Mouse (Mus musculus): Measurements from ENCODE around the gene Chml.

Gene Chml

DNA sequence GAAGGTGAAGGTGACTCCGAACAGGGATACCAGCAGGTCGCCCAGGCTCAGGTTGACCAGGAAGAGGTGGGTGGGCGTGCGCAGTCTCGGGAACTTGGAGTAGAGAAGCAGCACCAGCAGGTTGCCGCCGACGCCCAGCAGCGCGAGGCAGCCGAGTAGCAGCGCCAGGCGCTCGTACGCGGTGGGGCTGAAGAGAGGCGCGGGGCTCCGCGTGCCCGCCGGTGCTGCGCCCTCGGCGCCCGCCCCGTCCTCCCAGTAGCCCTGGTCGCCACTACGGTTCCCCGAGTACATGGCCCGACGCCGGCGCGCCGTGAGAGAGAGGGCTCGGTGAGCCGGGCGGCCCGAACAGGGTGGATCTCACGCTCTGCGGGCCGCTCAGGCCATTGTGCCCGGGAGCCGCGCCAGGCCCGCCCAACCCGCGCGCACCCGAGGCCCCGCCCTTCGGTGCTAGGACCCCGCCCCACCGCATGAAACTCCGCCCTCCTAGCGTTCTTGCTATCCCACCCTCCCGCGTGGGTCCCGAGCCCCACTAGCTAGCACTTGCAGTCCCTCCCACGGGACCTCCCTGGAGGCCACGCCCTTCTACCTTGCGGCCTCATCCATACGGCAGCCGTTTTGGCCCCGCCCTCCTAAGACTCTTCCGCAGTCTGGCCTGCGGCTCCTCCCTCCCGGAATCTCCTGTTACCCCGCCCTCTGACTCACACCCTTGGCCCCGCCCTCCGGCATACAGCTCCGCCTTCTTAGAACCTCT is at the start of gene Chml, which contains the start of gene Opn3:
Gene Chml (minus strand): TSS at position 656 of the 751 bp plus-strand sequence.
Gene Opn3 (minus strand): TSS at position 531 of the 751 bp plus-strand sequence.
- DNase-seq (ENCODE audit: low read depth, low spot score) = peak; percentile 96

DNA sequence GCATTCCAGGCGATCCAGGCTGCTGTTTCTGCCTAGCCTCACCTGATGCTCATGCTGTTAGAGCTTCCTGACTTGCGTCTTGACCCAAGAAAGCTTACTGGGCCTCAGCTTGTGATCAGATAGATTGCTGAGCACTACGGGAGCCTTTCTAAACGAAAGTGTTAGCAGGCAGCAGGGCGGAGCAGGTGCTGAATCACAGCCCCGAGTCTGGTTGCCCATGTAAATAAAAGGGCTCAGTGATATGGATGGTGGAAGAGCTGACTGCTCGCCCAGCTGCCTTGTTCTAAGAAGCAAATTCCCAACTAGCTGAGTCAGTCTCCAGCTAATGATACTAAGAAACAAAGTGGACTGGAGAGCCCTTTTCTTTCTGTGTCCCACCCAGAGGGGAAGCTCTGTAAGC is 33.1 kb upstream of the Chml start:
- no peak for DNase-seq (ENCODE audit: low read depth, low spot score)

DNA sequence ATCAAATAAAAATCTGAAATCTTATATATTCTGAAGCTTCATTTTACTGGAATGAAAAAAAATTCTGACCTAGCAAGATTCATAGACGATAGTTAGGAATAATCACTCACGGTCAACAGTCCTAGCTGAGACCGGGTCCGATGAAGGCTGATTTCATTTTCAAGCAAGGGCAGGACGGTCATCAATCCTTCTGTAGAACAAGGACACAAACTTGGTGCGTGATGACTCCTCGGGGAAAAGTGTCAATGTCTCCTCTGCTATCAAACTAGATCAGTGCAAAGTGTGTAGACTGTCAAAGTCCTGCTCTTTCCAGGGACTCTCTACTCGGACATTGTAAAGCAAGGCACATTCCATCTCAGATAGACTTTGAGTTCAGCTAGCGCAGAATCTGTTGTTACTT is 24.1 kb upstream of the Chml start:
- no peak for DNase-seq (ENCODE audit: low read depth, low spot score)

DNA sequence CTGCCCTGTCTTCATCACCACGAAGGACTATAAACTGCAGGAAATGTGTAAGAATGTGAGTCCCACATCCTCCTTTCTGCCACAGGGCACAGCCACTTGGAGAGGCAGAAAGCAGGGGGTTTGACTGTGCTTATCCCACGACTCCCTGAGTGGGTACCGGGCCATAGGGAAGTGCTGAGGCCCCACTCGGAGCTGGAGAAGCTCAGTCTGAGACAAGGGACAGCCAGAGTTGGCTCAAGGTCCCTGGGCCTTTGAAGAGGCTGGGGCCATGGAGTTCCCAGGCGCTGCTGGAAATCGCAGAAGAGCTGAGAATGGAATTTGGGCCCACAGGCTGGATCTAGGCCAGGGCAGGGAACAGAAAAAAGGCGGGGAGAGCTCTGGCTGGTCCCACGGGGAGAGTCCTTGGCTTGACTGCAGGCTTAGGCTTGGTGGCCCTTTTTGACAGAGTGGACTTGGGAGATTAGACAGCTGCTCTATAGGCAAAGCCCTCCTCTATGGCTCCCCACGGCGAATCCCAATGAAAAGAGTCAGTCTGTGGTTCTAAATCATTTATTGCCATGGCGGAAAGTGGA is 19.7 kb upstream of the Chml start:
- no peak for DNase-seq (ENCODE audit: low read depth, low spot score)

DNA sequence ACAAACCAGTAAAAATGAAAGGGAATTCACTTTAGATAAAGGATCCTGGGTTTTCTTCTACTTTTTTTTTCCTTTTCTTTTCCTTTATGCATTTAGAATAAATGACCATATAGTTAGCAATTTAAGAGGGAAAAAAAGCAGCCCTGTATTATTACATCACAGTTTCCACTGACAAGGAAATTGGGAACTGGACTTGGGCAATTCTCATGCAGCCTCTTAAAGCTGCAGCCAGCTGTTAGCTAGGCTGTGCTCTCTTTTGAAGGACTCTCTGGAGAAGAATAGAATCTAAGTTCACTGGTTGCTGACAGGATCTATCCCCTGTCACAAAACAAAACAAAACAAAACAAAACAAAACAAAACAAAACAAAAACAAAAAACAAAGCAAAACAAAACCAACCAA is 15.3 kb upstream of the Chml start:
- DNase-seq (ENCODE audit: low read depth, low spot score) = no peak

DNA sequence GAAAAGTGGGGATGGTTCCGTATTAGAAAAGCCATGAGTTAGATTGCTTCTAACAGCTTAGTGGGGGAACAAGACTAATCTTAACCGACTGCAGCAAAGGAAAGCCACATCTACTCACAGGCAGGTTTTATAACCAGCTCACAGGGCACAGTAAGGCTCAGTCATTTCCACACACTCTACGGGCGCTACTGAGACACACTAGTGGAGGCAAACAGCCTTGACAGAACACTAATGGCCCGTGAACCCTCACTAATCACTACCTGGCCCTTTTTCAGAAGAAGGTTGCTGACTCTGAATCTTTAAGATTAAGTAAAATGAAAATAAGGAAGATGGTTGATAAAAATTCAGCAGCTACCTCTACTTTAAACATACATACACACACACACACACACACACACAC is 14.9 kb upstream of the Chml start:
- DNase-seq (ENCODE audit: low read depth, low spot score) = no peak

DNA sequence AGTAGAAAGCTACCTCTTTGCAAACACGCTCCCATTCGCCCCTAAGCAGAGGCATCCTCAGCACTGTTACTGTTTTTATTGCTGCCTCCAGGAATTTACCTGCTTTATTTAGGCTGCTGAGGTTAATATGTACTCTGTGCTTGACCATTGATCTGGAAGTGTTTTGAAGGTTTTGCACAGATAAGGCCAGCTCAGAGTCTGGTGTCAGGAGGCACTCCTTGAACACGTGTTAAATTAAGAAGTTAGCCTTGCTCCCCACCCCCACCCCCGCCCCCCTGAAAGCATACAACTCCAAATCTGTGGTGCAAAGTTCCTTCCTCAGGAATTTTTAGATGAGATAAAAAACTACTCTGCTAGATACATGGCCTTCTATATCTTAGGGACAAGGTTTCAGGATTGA is 8.4 kb upstream of the Chml start:
- no peak for DNase-seq (ENCODE audit: low read depth, low spot score)

DNA sequence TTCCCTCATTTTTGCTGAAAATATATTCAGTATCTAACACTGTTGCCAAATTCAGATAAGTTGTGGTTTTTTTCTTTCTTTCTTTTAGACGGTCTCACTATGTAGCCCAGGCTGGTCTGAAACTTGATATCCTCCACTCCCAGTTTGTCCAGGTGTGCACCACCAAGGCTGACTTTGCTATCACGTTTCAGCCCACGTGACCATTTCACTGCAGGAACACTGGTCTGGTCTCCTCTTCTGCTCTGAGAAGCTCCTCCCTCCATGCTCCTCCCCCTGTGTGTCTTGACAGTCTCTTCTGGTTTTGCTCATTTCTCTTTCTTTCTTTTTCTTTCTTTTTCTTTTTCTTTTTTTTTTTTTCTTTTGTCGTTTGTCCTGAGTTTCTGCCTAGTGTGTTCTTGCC is 7.1 kb upstream of the Chml start:
- no peak for DNase-seq (ENCODE audit: low read depth, low spot score)

DNA sequence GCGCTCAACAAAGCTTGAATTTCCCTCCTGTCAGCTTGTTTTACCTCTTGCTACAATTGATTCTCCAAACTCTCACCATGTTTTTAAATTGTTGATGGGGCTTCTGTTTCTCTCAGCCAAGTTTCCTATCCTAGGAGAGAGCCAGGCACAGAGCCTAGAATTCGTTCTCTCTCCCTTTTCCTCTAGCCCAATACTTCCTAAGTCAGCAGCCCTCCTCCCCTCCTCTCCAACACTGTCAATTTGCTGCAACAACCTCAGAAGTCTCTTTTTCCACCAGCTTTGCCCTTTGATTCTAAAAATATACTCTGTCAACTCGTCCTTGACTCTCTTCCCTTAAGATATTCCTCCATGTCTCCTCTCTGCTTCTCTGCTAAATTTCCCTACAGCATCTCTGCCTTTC is 6.7 kb upstream of the Chml start:
- no peak for DNase-seq (ENCODE audit: low read depth, low spot score)

DNA sequence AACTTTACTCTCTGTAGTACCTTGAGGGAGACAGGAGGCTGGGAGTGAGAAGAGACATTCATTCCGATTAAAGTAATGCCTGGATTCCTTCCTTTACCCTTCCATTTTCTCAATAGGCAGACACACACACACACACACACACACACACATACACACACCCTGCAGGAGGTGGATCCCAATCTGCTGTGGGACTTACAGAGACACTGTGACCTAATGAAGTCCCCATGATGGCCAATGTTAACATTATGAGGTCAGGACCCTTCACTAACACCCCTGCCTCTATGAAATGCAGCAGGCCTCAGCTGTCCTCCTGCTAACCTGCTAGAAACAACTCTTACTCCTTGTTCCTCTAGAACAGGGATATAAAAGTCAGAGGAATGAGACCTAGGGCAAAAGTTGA is 5.6 kb upstream of the Chml start, which contains the start of gene Wdr64:
Gene Wdr64 (plus strand): TSS at position 301 of the 400 bp plus-strand sequence.
- no peak for DNase-seq (ENCODE audit: low read depth, low spot score)

DNA sequence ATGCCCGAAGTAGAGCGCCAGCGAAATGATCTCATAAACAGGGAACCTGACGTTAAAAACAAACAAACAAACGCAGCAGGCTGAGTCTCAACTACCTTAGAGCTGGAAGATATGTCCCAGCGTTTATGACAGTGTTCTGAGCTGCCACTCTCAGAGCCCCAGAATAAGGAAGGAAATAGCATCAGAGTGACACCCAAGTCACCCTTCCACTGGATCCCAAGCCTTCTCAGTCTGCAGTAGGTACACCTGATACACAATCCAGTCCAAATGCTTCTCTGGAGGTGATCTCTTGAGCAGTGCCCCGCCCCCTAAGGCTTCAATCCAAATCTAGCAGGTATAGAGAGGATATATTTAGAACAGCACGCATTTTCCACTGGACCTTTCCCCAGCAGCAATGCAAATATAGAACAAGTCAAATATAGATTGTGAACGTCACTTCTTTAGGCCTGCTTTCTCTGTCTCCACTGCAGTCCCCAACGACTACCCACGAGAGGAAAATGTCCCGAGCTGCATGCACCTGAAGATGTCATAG is 794 bp upstream of the Chml start:
- DNase-seq (ENCODE audit: low read depth, low spot score) = peak; percentile 3

DNA sequence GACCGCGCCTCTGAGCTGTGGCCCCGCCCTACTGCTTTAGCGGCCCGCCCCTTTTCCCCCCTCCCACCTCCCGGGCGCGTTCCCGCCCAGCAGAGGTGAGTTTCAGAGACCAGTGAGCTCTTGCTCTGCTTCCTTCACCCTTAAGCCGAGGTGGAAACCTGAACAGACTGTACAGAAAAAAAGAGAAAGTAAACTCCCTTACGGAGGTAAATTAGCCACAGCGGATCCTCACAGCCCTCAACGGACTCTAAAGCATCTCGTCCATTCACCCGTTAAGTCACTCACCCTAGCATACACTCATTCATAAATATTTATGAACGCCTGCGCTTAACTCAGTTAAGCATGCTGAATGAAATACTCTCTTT is 278 bp upstream of the Chml start:
- no peak for DNase-seq (ENCODE audit: low read depth, low spot score)

DNA sequence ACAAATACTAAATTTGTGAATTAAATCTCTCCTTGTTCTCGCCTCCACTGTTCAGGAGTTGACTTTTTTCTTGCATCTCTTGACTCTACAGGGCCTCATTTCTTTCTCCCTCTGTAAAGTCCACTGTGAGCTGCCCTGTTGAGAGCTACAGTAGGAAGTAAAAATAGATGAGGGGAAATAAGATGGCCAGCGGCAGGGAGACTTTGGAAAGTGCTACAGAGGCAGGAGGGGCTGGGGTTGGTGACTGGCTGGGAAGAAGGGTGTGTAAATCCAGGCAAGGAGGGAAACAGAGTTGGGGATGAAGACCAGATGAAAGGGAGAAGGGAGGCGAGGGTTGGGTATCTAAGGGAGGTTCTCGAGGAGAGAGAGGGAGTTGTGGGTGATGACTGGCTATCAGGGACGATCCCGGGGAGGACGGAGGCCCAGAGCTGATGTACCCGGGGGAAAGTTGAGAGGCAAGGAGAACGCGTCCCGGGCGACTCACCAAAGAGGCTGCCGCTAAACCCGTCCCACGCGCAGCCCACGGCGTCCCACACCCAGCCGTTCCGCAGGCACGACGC is 935 bp downstream of the Chml start:
- DNase-seq (ENCODE audit: low read depth, low spot score) = peak; percentile 5

DNA sequence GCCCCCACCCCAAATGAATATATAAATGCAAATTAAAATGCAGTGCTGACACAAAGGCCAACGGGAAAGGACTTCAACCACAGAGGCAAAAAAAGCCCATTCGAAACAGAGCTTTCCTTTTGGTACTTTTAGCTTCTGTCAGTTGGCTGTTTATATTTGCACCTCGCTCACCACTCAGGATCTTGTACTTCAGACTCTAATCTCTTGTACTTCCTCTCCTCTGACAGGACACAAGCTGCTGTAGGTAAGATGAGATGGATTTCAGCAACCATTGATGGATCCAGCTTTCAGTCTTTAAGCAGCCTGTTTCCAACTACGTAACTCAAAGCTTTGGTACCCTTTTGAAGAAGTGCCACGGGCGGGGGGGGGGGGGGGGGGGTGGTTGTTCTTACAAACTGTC is 11.7 kb downstream of the Chml start:
- DNase-seq (ENCODE audit: low read depth, low spot score) = no peak

DNA sequence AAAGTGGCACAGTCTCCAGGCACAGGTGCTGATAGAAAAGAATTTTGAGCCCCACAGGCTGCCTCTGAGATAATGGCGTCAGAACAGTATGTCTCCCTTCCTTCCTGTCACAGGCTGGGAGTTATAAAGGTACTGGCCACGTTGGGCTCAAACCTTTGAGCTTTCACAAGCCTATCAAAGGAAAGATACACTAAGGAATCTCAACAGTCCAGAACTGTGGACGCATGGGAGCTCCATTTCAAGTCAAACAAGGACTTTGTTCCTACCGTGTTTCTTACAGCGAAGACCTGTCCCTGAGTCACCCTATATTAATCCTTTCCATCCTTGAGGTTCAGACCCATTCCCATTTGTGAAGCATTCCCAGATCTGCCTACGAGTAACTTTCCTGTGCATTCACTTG is 15.2 kb downstream of the Chml start:
- no peak for DNase-seq (ENCODE audit: low read depth, low spot score)

DNA sequence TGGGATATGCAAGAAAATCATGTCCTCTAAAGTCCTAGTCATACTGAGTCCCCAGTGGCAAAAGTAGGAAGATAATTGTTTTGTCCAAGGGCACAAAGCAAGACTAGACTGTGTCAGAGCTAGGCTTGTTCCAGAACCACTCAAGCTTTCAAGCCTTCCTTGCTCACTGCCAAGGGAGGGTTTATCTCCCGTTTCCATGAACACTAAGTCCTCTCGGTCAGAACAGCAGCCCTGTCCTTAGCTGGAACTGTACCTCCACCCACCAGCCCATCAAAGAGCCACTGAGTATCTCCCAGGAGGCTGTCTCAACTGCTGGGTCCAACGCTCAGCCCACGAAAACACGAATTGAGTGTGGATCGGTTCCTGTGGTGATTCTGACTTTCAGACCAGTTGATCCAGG is 17.6 kb downstream of the Chml start:
- no peak for DNase-seq (ENCODE audit: low read depth, low spot score)

DNA sequence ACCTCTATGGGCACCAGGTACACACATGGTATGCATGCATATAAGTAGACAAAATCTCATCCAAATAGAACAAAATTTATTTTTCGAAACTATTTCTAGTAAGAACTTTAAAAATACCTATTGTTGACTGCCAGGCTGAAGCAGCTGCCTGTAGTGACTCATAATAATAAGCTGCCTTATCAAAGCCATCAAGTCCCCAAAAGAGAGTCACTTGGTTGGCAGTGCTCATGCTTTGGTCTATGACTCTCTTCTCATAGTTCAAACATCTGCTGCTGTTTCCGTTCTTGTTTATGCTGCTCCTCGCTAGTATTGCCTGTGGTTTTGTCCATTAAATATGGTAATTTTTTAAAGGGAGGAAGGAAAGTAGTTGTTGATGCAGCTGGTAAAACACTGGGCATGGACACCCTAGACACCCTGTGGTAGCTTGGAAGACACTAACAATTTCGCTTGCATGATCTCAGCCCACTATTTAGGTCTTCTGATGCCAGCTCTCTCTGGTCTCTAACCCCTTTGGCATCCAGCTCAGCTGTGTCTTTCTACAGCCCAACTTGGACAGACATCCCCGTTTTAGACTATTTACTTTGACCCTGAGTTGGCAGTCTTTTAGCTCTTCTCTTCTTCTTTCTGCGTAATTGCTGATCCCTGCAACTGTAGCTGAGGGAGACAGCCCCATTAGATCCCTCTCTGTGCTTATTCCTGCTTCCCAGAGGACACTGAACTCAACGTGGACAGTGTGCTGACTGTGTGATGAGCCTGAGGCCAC is 19.0 kb downstream of the Chml start:
- no peak for DNase-seq (ENCODE audit: low read depth, low spot score)

DNA sequence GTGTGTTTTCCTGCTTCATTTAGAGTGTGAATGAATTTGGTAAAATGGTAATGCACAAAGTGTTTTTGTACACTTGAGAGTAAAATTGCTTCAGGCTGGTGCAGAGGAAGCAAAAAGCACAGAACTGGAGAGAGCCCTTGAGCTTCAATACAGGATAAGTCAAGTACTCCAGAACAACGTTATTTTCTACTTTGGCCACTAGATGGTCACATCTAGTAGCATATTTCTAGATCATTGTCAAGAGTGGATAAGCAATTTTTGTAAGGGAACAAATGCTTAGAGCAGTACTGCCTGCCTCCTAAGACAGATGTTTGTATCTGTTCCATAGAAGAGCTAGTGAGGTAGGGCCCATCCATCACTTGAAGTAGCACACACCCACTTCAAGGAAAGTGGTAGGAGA is 21.1 kb downstream of the Chml start:
- no peak for DNase-seq (ENCODE audit: low read depth, low spot score)

DNA sequence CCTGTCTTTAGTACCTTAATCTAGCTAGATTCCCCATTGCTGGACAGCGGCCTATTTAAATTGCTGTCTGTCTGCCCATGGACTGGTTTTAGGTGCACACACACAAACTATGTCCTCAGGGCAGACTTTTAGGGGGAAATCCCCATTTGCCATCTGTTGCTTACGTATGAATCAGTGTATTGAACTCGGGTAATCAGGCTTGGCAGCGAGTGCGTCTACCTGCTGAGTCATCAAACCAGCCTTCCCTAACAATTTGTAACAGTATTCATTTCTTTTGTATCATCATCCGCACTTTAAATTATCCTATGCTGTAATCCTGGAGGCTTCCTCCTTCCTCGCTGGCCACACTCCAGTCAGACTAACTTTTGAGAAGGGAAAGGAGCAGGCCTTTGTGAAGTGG is 22.7 kb downstream of the Chml start:
- no peak for DNase-seq (ENCODE audit: low read depth, low spot score)

DNA sequence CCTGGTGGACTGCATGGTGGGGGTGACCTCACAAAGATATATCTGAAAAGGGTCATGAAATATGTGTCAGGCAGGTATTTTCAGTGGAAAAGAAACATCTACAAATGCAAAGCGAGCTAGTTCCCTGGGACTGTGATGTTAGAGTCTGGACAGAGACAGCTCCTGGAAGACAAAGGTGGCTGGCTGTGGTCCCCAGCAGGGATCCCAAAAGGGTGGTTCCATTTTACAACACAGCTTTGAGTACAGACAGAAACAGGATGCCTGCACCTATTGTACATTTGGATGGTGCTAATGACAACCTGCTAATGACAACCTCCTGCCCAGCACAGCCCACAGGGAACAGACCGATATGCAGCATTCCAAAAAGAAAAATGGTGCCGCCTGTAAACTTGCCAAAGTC is 23.2 kb downstream of the Chml start:
- DNase-seq (ENCODE audit: low read depth, low spot score) = no peak

DNA sequence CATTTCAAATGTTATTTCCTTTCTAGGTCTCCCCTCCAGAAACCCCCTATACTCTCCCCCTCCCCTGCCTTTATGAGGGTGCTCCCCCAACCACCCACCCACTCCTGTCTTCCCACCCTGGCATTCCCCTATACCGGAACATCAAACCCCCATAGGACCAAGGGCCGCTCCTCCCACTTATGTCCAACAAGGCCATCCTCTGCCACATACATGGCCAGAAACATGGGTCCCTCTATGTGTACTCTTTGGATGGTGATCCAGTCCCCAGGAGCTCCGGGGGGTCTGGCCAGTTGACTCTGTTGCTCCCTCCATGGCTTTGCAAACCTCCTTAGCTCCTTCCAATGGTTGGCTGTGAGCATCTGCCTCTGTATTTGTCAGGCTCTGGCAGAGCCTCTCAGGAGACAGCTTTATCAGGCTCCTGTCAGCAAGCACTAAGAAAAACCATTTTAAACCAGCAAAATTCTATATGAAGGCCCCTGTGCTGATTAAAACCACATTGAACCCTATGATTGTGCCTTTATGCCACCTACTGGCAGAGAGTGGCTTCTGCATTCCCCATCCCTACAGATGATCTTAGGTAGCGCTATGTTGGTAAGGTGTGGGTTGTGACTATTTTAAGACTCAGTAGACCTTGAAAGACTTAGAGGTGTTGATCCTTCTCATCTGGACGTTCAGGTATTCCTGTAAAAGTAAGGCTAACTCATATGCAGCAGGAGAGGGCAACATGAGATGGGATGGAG is 23.9 kb downstream of the Chml start:
- DNase-seq (ENCODE audit: low read depth, low spot score) = no peak

DNA sequence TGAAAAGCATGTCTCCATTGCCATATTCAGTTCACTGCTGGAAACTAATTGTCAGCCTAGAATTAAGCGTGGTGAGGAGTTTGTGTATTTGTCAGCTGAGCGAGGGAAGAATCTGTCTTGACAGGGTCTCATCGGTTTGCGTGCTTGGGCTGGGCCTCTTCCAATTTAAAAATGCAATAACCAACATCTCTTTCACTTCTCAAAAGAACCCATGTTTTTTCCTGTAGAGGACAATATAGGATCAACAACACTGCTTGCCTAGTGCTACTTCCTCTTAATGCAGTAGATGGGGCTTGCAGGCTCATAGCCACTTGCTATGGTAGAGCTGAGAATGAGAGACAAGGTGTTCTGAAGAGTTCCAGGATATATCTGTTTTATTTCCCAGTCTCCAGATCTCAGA is 32.8 kb downstream of the Chml start:
- no peak for DNase-seq (ENCODE audit: low read depth, low spot score)

Data from c-Kit-negative CD71-positive TER-119-positive erythroid progenitor cells, embryonic 14.5 days (primary cell).